Mouse (Mus musculus): ENCODE results near the gene Htr7.

The Htr7 gene

GRCm38 (mm10) chr19:35957656-35958055 is 99.7 kb downstream of the Htr7 start:
- no peak for DNase-seq (ENCODE audit: low spot score)

GRCm38 (mm10) chr19:35955698-35956097 is 101.6 kb downstream of the Htr7 start:
- DNase-seq (ENCODE audit: low spot score), result no peak

DNA sequence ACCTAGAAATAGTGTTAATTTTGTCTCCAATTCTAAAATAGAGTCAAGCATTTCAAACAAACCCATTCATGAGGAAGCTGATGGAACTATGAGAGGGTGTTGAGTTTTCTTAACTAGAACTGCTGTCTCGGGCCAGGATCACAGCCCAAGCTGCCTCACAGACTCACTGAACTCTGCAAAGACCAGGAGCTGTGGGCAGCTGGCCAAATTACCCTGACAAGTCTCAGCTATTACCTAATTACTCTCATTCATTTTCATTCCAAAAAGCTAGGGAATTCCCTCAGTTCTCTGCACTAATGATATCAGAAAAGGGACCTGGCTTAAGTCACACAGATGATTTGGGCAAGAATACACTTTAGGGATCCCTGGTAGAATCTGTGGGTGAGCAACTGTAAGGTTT is 107.4 kb downstream of the Htr7 start:
- no peak for DNase-seq (ENCODE audit: low spot score)

DNA sequence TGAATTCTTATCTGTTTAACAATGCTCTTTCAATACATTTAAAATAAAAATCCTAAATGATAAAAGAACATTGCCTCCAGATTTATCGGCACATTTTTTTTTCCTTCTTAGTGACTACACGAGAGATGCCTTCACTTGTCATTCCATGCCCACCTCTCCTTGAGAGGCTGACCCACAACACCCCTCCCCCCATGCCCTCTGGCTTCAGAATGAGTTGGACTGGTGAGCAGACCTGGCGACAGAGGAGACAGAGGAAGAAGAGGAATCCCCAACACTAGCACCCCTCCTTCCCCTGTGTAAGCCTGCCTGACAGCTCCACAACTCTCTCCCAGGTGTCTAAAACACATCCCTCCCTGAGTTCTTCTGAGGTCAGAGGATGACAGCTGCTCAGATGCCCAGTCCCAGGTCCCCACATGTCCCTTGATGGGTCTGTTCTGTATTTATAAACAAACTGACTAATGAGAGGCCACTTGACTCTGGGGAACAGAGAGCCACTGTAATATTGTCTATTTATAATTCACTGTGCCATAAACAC is 132.3 kb downstream of the Htr7 start:
- DNase-seq (ENCODE audit: low spot score), result no peak

DNA sequence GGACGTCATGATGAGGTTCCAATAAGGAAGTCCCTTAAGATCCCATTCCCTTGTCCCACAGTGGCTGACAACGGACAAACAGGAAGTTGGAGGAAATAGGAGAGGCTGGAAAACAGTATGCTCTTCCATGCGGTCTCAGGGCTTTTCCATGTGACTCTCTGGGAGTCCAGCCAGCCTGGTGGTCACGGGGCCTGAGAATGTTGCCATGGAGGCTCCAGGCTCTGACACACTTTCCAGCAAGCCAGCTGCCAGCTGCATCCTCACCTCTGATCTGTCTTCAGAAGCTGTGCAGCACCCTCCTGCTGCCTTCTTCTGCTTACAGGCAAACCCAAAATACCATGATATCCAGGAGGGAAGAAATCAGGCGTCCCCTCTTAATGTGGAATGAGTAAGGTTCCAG is 132.9 kb downstream of the Htr7 start:
- peak; percentile 7 for DNase-seq (ENCODE audit: low spot score)
